14 mouse cellular contexts compared by ENCODE assay signal in the genomic region with DNA sequence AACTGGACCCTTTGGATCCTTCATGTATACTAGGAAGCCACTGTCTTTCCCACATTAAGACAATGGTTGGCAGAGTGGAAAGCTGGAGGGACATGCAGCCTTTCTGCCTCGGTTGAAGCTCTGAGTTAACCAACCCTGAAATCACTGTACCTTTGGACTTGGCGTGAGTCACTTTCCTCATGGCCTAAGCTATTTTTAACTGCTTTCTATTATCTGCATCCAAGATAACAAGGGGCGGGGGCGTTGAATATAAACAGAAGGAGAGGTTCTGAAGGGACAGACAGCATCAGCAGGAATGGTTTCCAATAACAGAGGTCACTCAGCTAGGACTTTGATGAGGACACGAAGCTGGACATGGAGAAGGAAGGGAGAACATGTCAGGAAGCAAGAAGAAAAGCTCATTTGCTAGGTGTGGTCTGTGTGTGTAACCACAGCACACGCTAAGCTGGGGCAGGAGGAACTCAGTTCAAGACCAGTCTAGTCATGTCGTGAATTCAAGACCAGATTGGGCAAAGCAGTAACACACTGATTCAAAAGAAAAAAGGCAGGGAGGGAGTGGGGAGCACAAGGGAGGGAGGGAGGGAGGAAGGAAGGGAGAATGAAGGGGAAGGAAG.
DNase-seq lines count a peak whose midpoint lies in the region; ATAC-seq and TF ChIP-seq lines count a peak whose summit lies in the region.
"Had no signal": no experiment of that assay in that cellular context is flagged by ENCODE, and none has a peak within 500 bp of the region (broad histone marks: within the 10 kb centered on the region; RNA-seq: fewer than 3 reads in every experiment).

No protein-coding gene starts in this region.

- no peak overlapping the region for H3K4me2 ChIP-seq in kidney, embryonic 16.5 days (replicated peaks; ENCODE audit: low read depth, low read length)
- no peak overlapping the region for H3K4me2 ChIP-seq in kidney, embryonic 14.5 days (replicated peaks; ENCODE audit: low read depth, low read length)
- H3K4me2 ChIP-seq in heart, embryonic 11.5 days: no peak overlapping the region
- no peak overlapping the region for H3K4me2 ChIP-seq in intestine, postnatal 0 days (replicated peaks; ENCODE audit: low read depth)
- H3K4me2 ChIP-seq: liver, embryonic 13.5 days had no signal

- no peaks in the 10 kb centered on the region for H3K4me1 ChIP-seq in kidney, embryonic 16.5 days (ENCODE audit: insufficient read depth, low read length)
- H3K4me1 ChIP-seq in kidney, embryonic 14.5 days (ENCODE audit: control insufficient read depth, insufficient read depth, low read length): no peaks in the 10 kb centered on the region
- H3K4me1 ChIP-seq in heart, embryonic 11.5 days (ENCODE audit: control insufficient read depth, insufficient read depth, low read length): peaks cover 8% of the 10 kb centered on the region; the same call in 1 of the 2 replicates
- peaks cover 4% of the 10 kb centered on the region; the same call in 1 of the 2 replicates for H3K4me1 ChIP-seq in intestine, postnatal 0 days (replicated peaks; ENCODE audit: control insufficient read depth, insufficient read depth, low read length)

- H3K27ac ChIP-seq in kidney, embryonic 16.5 days (ENCODE audit: low read length): no peak overlapping the region
- no peak overlapping the region for H3K27ac ChIP-seq in kidney, embryonic 14.5 days (ENCODE audit: low read depth, low read length)
- peak overlapping the region; percentile 50 for H3K27ac ChIP-seq in heart, embryonic 11.5 days (ENCODE audit: low read depth, low read length)
- peak overlapping the region; percentile 71 for H3K27ac ChIP-seq in intestine, postnatal 0 days (ENCODE audit: low read depth, low read length)
- H3K27ac ChIP-seq: liver, embryonic 13.5 days had no signal

- H3K9ac ChIP-seq in kidney, embryonic 16.5 days (replicated peaks; ENCODE audit: low read length): no peak overlapping the region
- H3K9ac ChIP-seq in kidney, embryonic 14.5 days (ENCODE audit: low read depth, low read length): no peak overlapping the region
- H3K9ac ChIP-seq in heart, embryonic 11.5 days (ENCODE audit: low read depth, low read length): no peak overlapping the region
- H3K9ac ChIP-seq in intestine, postnatal 0 days (ENCODE audit: low read depth, low read length): no peak overlapping the region
- H3K9ac ChIP-seq: liver, embryonic 13.5 days had no signal

- ATAC-seq in kidney, embryonic 16.5 days (ENCODE audit: low FRiP score, low TSS enrichment): 0 out of 2 replicates have a peak, but pooled peaks have one; percentile 27
- ATAC-seq in kidney, embryonic 14.5 days (ENCODE audit: low FRiP score, low TSS enrichment): no peak
- ATAC-seq in heart, embryonic 11.5 days (replicated peaks; ENCODE audit: insufficient number of reproducible peaks, low FRiP score, low TSS enrichment): no peak
- peak; percentile 87 for ATAC-seq in intestine, postnatal 0 days
- ATAC-seq: inflammation-experienced regulatory T-cells, adult 6 months; midbrain, embryonic 16.5 days had no signal

- no peaks in the 10 kb centered on the region; the same call in 1 of the 2 replicates for H3K9me3 ChIP-seq in kidney, embryonic 16.5 days (ENCODE audit: low read length)
- 0 out of 2 replicates have a peak, but pooled peaks cover 7% of the 10 kb centered on the region for H3K9me3 ChIP-seq in kidney, embryonic 14.5 days (ENCODE audit: control insufficient read depth, low read length)
- H3K9me3 ChIP-seq in heart, embryonic 11.5 days (replicated peaks; ENCODE audit: control insufficient read depth, low read length): no peaks in the 10 kb centered on the region
- H3K9me3 ChIP-seq in intestine, postnatal 0 days (ENCODE audit: control insufficient read depth): 0 out of 2 replicates have a peak, but pooled peaks cover 3% of the 10 kb centered on the region
- H3K9me3 ChIP-seq: liver, embryonic 13.5 days had no signal

- peak; percentile 30 for DNase-seq in adrenal gland, adult 2 months
- no peak for DNase-seq in adrenal gland, postnatal 25 days
- DNase-seq in frontal cortex, postnatal 14 days (ENCODE audit: low spot score in 2 of 2): no peak
- no peak for DNase-seq in cerebellum, adult 9-11 months
- DNase-seq: cerebellum, adult 9-10 months; layer of hippocampus, adult 9-11 months; liver, embryonic 13.5 days had no signal

- TF ChIP-seq CTCF in intestine, postnatal 0 days (IDR thresholded peaks at IDR 0.05; ENCODE audit: low read depth): no peak

- H3K4me3 ChIP-seq in kidney, embryonic 16.5 days (ENCODE audit: low read length): no peak overlapping the region
- H3K4me3 ChIP-seq in kidney, embryonic 14.5 days (ENCODE audit: low read length): no peak overlapping the region
- H3K4me3 ChIP-seq in heart, embryonic 11.5 days (ENCODE audit: low read depth, low read length): no peak overlapping the region
- no peak overlapping the region for H3K4me3 ChIP-seq in intestine, postnatal 0 days (ENCODE audit: low read depth, low read length)
- H3K4me3 ChIP-seq: erythroblast, embryonic 14.5 days; liver, embryonic 13.5 days had no signal

- WGBS in kidney, embryonic 16.5 days: 49% methylated on average over 7 of the region's 7 CpGs
- 60% methylated on average over 7 of the region's 7 CpGs for WGBS in kidney, embryonic 14.5 days
- WGBS in heart, embryonic 11.5 days (ENCODE audit: insufficient replicate concordance): 19% methylated on average over 7 of the region's 7 CpGs
- 22% methylated on average over 7 of the region's 7 CpGs for WGBS in intestine, postnatal 0 days

- no peaks in the 10 kb centered on the region for H3K36me3 ChIP-seq in kidney, embryonic 16.5 days (ENCODE audit: insufficient read depth, low read length)
- no peaks in the 10 kb centered on the region for H3K36me3 ChIP-seq in kidney, embryonic 14.5 days (ENCODE audit: control insufficient read depth, insufficient read depth, low read length)
- no peaks in the 10 kb centered on the region for H3K36me3 ChIP-seq in heart, embryonic 11.5 days (ENCODE audit: control insufficient read depth, insufficient read depth, low read length)
- H3K36me3 ChIP-seq in intestine, postnatal 0 days (ENCODE audit: control insufficient read depth, insufficient read depth): no peaks in the 10 kb centered on the region
- H3K36me3 ChIP-seq: liver, embryonic 13.5 days had no signal

- no peaks in the 10 kb centered on the region for H3K27me3 ChIP-seq in kidney, embryonic 16.5 days (ENCODE audit: insufficient read depth, low read length)
- H3K27me3 ChIP-seq in kidney, embryonic 14.5 days (ENCODE audit: control insufficient read depth, insufficient read depth, low read length): no peaks in the 10 kb centered on the region
- H3K27me3 ChIP-seq in heart, embryonic 11.5 days (ENCODE audit: control insufficient read depth, insufficient read depth, low read length): no peaks in the 10 kb centered on the region
- H3K27me3 ChIP-seq in intestine, postnatal 0 days (replicated peaks; ENCODE audit: control insufficient read depth, insufficient read depth, low read length): no peaks in the 10 kb centered on the region
- H3K27me3 ChIP-seq: liver, embryonic 13.5 days had no signal

Comparison
In these comparisons a context has a peak if more than half of its experiments do, and no peak if none do; other contexts are left out.
1. ATAC-seq: peak in kidney, embryonic 16.5 days (single experiment) and intestine, postnatal 0 days (single experiment); none in kidney, embryonic 14.5 days (single experiment) and heart, embryonic 11.5 days (single experiment).
2. H3K27ac ChIP-seq: peak in heart, embryonic 11.5 days (single experiment) and intestine, postnatal 0 days (single experiment); none in kidney, embryonic 16.5 days (single experiment) and kidney, embryonic 14.5 days (single experiment).